Mouse (Mus musculus) G1E (cell line): ENCODE data around the gene Rprd2.

Source experiments
- CTCF ChIP-seq: IDR thresholded peaks from 2 replicates; pipeline ENCODE4 v1.5.1; 2012; ENCODE audit warnings: low read depth, low read length, inconsistent platforms, mixed read lengths
- GATA1 ChIP-seq: IDR thresholded peaks from 2 replicates; pipeline ENCODE4 v1.6.1; 2012; ENCODE audit warnings: borderline replicate concordance, low read length, inconsistent platforms, mixed read lengths
- TAL1 ChIP-seq: conservative IDR thresholded peaks from 2 replicates; pipeline ENCODE4 v1.6.1; 2012; ENCODE audit warnings: low read depth, low read length, inconsistent platforms, mixed read lengths

GRCm38 (mm10) chr3:95754345-95755206 is 64.1 kb downstream of the Rprd2 start:
- TF ChIP-seq CTCF (no peak), TAL1 (no peak), GATA1 (no peak)
